Mouse (Mus musculus): ENCODE data around the gene Ccdc3. TPM values are rescaled to one million over a fixed set of nuclear protein-coding genes. Genes with fewer than 3 reads are reported as not detected.

Gene Ccdc3
- polyA plus RNA-seq, 1 experiment: 0.19 TPM

GRCm38 (mm10) chr2:5099176-5099575 is 38.4 kb upstream of the Ccdc3 start:
- H3K79me2 ChIP-seq (ENCODE audit: control insufficient read depth, insufficient read depth): no peaks in the 10 kb centered on the region
- H3K4me3 ChIP-seq (ENCODE audit: insufficient read depth, poor library complexity, severe bottlenecking): no peak overlapping the region
- no peaks in the 10 kb centered on the region for H3K79me3 ChIP-seq (ENCODE audit: low read depth)
- no peak overlapping the region for H3ac ChIP-seq (ENCODE audit: control insufficient read depth, insufficient read length, low read depth)
- no peaks in the 10 kb centered on the region for H3K27me3 ChIP-seq (ENCODE audit: control insufficient read depth, insufficient read depth, insufficient read length)
- TF ChIP-seq CTCF (IDR thresholded peaks at IDR 0.05; ENCODE audit: control insufficient read depth, insufficient read depth, insufficient read length) (no peak), FOSL1 (IDR thresholded peaks at IDR 0.05; ENCODE audit: insufficient read depth, low read length, poor library complexity, severe bottlenecking) (no peak)
- no peaks in the 10 kb centered on the region for H3K36me3 ChIP-seq (ENCODE audit: control insufficient read depth, insufficient read depth)

DNA sequence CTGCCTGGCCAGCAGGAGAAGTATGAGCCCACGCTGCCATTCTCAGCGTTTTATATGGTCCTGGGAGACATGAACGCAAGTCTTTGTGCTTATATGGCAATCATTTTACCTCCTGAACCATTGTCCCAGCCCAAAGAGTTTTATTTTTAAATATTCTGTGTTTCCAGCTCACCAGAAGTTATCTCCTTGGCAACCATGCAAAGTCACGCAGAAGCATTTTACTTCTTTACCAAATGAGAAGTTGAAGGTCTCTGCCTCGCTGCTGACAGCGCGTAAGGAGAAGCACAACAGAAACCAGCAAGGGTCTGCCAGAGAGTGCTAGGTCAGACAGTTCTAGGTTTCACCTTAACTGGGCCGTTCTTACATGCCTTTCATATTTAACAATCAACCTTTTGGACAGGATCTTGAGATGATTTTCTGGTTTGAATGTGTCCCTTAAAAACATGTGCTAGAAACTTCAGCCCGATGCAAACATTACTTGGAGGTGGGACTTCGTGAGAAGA is 35.8 kb upstream of the Ccdc3 start:
- Histone ChIP-seq H3K4me3 (ENCODE audit: insufficient read depth, poor library complexity, severe bottlenecking) (no peak overlapping the region), H3K79me3 (ENCODE audit: low read depth) (no peaks in the 10 kb centered on the region), H3ac (ENCODE audit: control insufficient read depth, insufficient read length, low read depth) (no peak overlapping the region), H3K36me3 (ENCODE audit: control insufficient read depth, insufficient read depth) (no peaks in the 10 kb centered on the region), H3K79me2 (ENCODE audit: control insufficient read depth, insufficient read depth) (no peaks in the 10 kb centered on the region), H3K27me3 (ENCODE audit: control insufficient read depth, insufficient read depth, insufficient read length) (no peaks in the 10 kb centered on the region)
- TF ChIP-seq USF1 (IDR thresholded peaks at IDR 0.05; ENCODE audit: low read depth) (no peak), MAX (IDR thresholded peaks at IDR 0.05) (no peak), MYOD1 (IDR thresholded peaks at IDR 0.05; ENCODE audit: control insufficient read depth, insufficient read length, low read depth) (no peak), MYOG (IDR thresholded peaks at IDR 0.05; ENCODE audit: control insufficient read depth, extremely low read depth, insufficient read length) (no peak), FOSL1 (IDR thresholded peaks at IDR 0.05; ENCODE audit: insufficient read depth, low read length, poor library complexity, severe bottlenecking) (no peak)

- H3K79me3 ChIP-seq (ENCODE audit: low read depth): no peaks in the 10 kb centered on the region
- no peaks in the 10 kb centered on the region for H3K27me3 ChIP-seq (ENCODE audit: control insufficient read depth, insufficient read depth, insufficient read length)
- H3K79me2 ChIP-seq (ENCODE audit: control insufficient read depth, insufficient read depth): no peaks in the 10 kb centered on the region
- no peak for TF ChIP-seq MAX (IDR thresholded peaks at IDR 0.05)
- TF ChIP-seq CTCF (IDR thresholded peaks at IDR 0.05; ENCODE audit: control insufficient read depth, insufficient read depth, insufficient read length): no peak
- TF ChIP-seq MYOD1 (IDR thresholded peaks at IDR 0.05; ENCODE audit: control insufficient read depth, insufficient read length, low read depth): no peak
- TF ChIP-seq MYOG (IDR thresholded peaks at IDR 0.05; ENCODE audit: control insufficient read depth, extremely low read depth, insufficient read length): no peak
- no peak for TF ChIP-seq FOSL1 (IDR thresholded peaks at IDR 0.05; ENCODE audit: insufficient read depth, low read length, poor library complexity, severe bottlenecking)
- TF ChIP-seq CEBPB (IDR thresholded peaks at IDR 0.05; ENCODE audit: low read depth): no peak
- no peak for TF ChIP-seq USF1 (IDR thresholded peaks at IDR 0.05; ENCODE audit: low read depth)
- no peak overlapping the region for H3ac ChIP-seq (ENCODE audit: control insufficient read depth, insufficient read length, low read depth)
- H3K4me3 ChIP-seq (ENCODE audit: insufficient read depth, poor library complexity, severe bottlenecking): no peak overlapping the region
- no peaks in the 10 kb centered on the region for H3K36me3 ChIP-seq (ENCODE audit: control insufficient read depth, insufficient read depth)
Observed at GRCm38 (mm10) chr2:5102891-5103290, 34.7 kb upstream of the Ccdc3 start.

GRCm38 (mm10) chr2:5112785-5113291 is 24.7 kb upstream of the Ccdc3 start:
- H3K79me2 ChIP-seq (ENCODE audit: control insufficient read depth, insufficient read depth): no peaks in the 10 kb centered on the region
- H3K36me3 ChIP-seq (ENCODE audit: control insufficient read depth, insufficient read depth): no peaks in the 10 kb centered on the region
- TF ChIP-seq MYOD1 (IDR thresholded peaks at IDR 0.05; ENCODE audit: control insufficient read depth, insufficient read length, low read depth): no peak
- no peak for TF ChIP-seq CTCF (IDR thresholded peaks at IDR 0.05; ENCODE audit: control insufficient read depth, insufficient read depth, insufficient read length)
- no peak for TF ChIP-seq USF1 (IDR thresholded peaks at IDR 0.05; ENCODE audit: low read depth)
- TF ChIP-seq CEBPB (IDR thresholded peaks at IDR 0.05; ENCODE audit: low read depth): no peak
- TF ChIP-seq MYOG (IDR thresholded peaks at IDR 0.05; ENCODE audit: control insufficient read depth, extremely low read depth, insufficient read length): no peak
- no peak for TF ChIP-seq MAX (IDR thresholded peaks at IDR 0.05)
- no peak for TF ChIP-seq FOSL1 (IDR thresholded peaks at IDR 0.05; ENCODE audit: insufficient read depth, low read length, poor library complexity, severe bottlenecking)
- no peak overlapping the region for H3ac ChIP-seq (ENCODE audit: control insufficient read depth, insufficient read length, low read depth)
- H3K79me3 ChIP-seq (ENCODE audit: low read depth): no peaks in the 10 kb centered on the region
- no peak overlapping the region for H3K4me3 ChIP-seq (ENCODE audit: insufficient read depth, poor library complexity, severe bottlenecking)
- no peaks in the 10 kb centered on the region for H3K27me3 ChIP-seq (ENCODE audit: control insufficient read depth, insufficient read depth, insufficient read length)

- no peaks in the 10 kb centered on the region for H3K27me3 ChIP-seq (ENCODE audit: control insufficient read depth, insufficient read depth, insufficient read length)
- no peak overlapping the region for H3K4me3 ChIP-seq (ENCODE audit: insufficient read depth, poor library complexity, severe bottlenecking)
- H3K36me3 ChIP-seq (ENCODE audit: control insufficient read depth, insufficient read depth): no peaks in the 10 kb centered on the region
- H3ac ChIP-seq (ENCODE audit: control insufficient read depth, insufficient read length, low read depth): no peak overlapping the region
- TF ChIP-seq FOSL1 (IDR thresholded peaks at IDR 0.05; ENCODE audit: insufficient read depth, low read length, poor library complexity, severe bottlenecking): no peak
- TF ChIP-seq USF1 (IDR thresholded peaks at IDR 0.05; ENCODE audit: low read depth): no peak
- no peak for TF ChIP-seq CTCF (IDR thresholded peaks at IDR 0.05; ENCODE audit: control insufficient read depth, insufficient read depth, insufficient read length)
- H3K79me2 ChIP-seq (ENCODE audit: control insufficient read depth, insufficient read depth): no peaks in the 10 kb centered on the region
- H3K79me3 ChIP-seq (ENCODE audit: low read depth): no peaks in the 10 kb centered on the region
Observed at GRCm38 (mm10) chr2:5114386-5114785, 23.2 kb upstream of the Ccdc3 start.

GRCm38 (mm10) chr2:5116856-5117532 is 20.6 kb upstream of the Ccdc3 start:
- Histone ChIP-seq H3K79me2 (ENCODE audit: control insufficient read depth, insufficient read depth) (no peaks in the 10 kb centered on the region), H3K79me3 (ENCODE audit: low read depth) (no peaks in the 10 kb centered on the region), H3K27me3 (ENCODE audit: control insufficient read depth, insufficient read depth, insufficient read length) (no peaks in the 10 kb centered on the region), H3K4me3 (ENCODE audit: insufficient read depth, poor library complexity, severe bottlenecking) (no peak overlapping the region), H3K36me3 (ENCODE audit: control insufficient read depth, insufficient read depth) (no peaks in the 10 kb centered on the region), H3ac (ENCODE audit: control insufficient read depth, insufficient read length, low read depth) (no peak overlapping the region)
- TF ChIP-seq MYOD1 (IDR thresholded peaks at IDR 0.05; ENCODE audit: control insufficient read depth, insufficient read length, low read depth): no peak
- TF ChIP-seq CEBPB (IDR thresholded peaks at IDR 0.05; ENCODE audit: low read depth): no peak
- no peak for TF ChIP-seq FOSL1 (IDR thresholded peaks at IDR 0.05; ENCODE audit: insufficient read depth, low read length, poor library complexity, severe bottlenecking)
- TF ChIP-seq MYOG (IDR thresholded peaks at IDR 0.05; ENCODE audit: control insufficient read depth, extremely low read depth, insufficient read length): no peak
- TF ChIP-seq MAX (IDR thresholded peaks at IDR 0.05): no peak
